Mouse (Mus musculus) MEL (cell line): ENCODE data around the gene Prkar2a.

Experiments
- CTCF ChIP-seq, 3 experiments: IDR thresholded peaks in 2 of 3; conservative IDR thresholded peaks in 1 of 3; 2 replicates each; pipeline ENCODE4 v1.5.1; 2011 to 2012; ENCODE audit warnings: low read length in 3 of 3, low read depth in 2 of 3, mild to moderate bottlenecking in 2 of 3, improper control_type of control experiment in 1 of 3, inconsistent platforms in 1 of 3, mixed read lengths in 1 of 3, moderate library complexity in 1 of 3; ENCODE audit not compliant: control insufficient read depth in 1 of 3, insufficient read depth in 1 of 3, poor library complexity in 1 of 3, severe bottlenecking in 1 of 3
- E2F4 ChIP-seq: IDR thresholded peaks from 2 replicates; pipeline ENCODE4 v1.6.1; 2011; ENCODE audit warnings: low read depth, low read length, improper control_type of control experiment, borderline replicate concordance
- GATA1 ChIP-seq: IDR thresholded peaks from 2 replicates; pipeline ENCODE4 v1.6.1; 2011; ENCODE audit warnings: low read depth, low read length, improper control_type of control experiment
- RAD21 ChIP-seq: IDR thresholded peaks from 2 replicates; pipeline ENCODE4 v1.6.1; 2011; ENCODE audit warnings: mild to moderate bottlenecking, low read depth, low read length, improper control_type of control experiment
- TAL1 ChIP-seq: IDR thresholded peaks from 2 replicates; pipeline ENCODE4 v1.6.1; 2012; ENCODE audit warnings: mild to moderate bottlenecking, inconsistent platforms, low read length, moderate library complexity, mixed read lengths
- ZKSCAN1 ChIP-seq: IDR thresholded peaks from 2 replicates; pipeline ENCODE4 v1.6.1; 2012; ENCODE audit warnings: low read depth, mild to moderate bottlenecking, inconsistent platforms, low read length, improper control_type of control experiment, moderate library complexity

DNA sequence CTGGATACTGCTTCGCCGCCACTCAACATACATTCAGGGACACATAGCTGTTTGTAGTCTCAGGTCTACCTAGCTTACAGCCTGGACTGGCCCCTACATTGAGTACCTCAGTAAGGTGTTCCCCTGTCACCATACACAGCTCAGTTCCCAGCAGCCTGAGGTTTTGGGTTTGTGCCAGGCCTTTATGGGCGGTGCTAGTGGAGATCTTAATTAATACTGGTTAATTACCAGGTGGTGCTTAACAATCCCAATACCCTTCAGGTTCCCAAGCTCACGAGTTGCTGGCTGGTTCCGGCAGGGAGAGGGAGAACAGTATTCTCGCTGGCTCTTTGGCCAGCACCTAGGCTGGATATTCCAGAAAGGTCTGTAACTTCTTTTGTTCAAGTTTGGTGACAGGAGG lies 1.8 kb downstream of the Prkar2a start:
- TF ChIP-seq TAL1 = no peak
- TF ChIP-seq E2F4 = no peak
- TF ChIP-seq GATA1 = no peak
- TF ChIP-seq CTCF (IDR thresholded peaks at IDR 0.05 in 2 of 3, conservative IDR thresholded peaks at IDR 0.05 in 1 of 3; ENCODE audit: control insufficient read depth in 1 of 3, insufficient read depth in 1 of 3, low read depth in 2 of 3, low read length in 3 of 3, poor library complexity in 1 of 3, severe bottlenecking in 1 of 3) = no peak
- TF ChIP-seq ZKSCAN1 = no peak
- TF ChIP-seq RAD21 = no peak
